Mouse (Mus musculus) heart, embryonic 15.5 days (tissue): ENCODE results near the gene Gm9508. TPM values are rescaled to one million over a fixed set of nuclear protein-coding genes. Genes with fewer than 3 reads are reported as not detected.
A peak's percentile ranks its signal among the peaks of the same experiment; 100 is the strongest.

ENCODE experiments used
- ATAC-seq: fragments of 200-750 bp; cut with Nextera tagmentation; replicated peaks from 2 replicates; pipeline ENCODE4 v1.8.0; 2017; ENCODE audit warnings: low read depth, moderate TSS enrichment; ENCODE audit not compliant: insufficient number of reproducible peaks, insufficient read depth, low FRiP score
- H3K27ac ChIP-seq: fragments of 300-500 bp; sonication (generic); 2 replicates; pipeline ENCODE4 v1.5.1; 2015; ENCODE audit warnings: mild to moderate bottlenecking, inconsistent platforms
- H3K27me3 ChIP-seq: fragments of 300-500 bp; sonication (generic); 2 replicates; pipeline ENCODE4 v1.6.1; 2015; ENCODE audit warnings: inconsistent platforms
- H3K36me3 ChIP-seq: fragments of 300-500 bp; sonication (generic); 2 replicates; pipeline ENCODE4 v1.6.1; 2015; ENCODE audit warnings: mild to moderate bottlenecking, inconsistent platforms
- H3K4me1 ChIP-seq: fragments of 300-500 bp; sonication (generic); replicated peaks from 2 replicates; pipeline ENCODE4 v1.6.1; 2015; ENCODE audit warnings: inconsistent platforms
- H3K4me2 ChIP-seq: fragments of 300-500 bp; sonication (generic); 2 replicates; pipeline ENCODE4 v1.6.1; 2015; ENCODE audit warnings: inconsistent platforms, mild to moderate bottlenecking, moderate library complexity
- H3K4me3 ChIP-seq: fragments of 300-500 bp; sonication (generic); 2 replicates; pipeline ENCODE4 v1.5.1; 2015; ENCODE audit warnings: mild to moderate bottlenecking, inconsistent platforms
- H3K9ac ChIP-seq: fragments of 300-500 bp; sonication (generic); 2 replicates; pipeline ENCODE4 v1.6.1; 2015; ENCODE audit warnings: mild to moderate bottlenecking, inconsistent platforms
- H3K9me3 ChIP-seq: fragments of 300-500 bp; sonication (generic); replicated peaks from 2 replicates; pipeline ENCODE4 v1.6.1; 2016; ENCODE audit warnings: inconsistent platforms
- WGBS: fragments of 180-500 bp; shearing (Covaris S2); methylation state at CpG from one replicate; pipeline ENCODE4 v1.1.7; 2015; ENCODE audit warnings: mixed read lengths; 5-methylcytosine and 5-hydroxymethylcytosine counted together
- polyA plus RNA-seq: library from polyadenylated mRNA; unstranded; fragments of >200 nt; fragmentation: Nextera tagmentation; extraction: Ambion mirVana; gene quantifications from 2 replicates; pipeline ENCODE4 v1.2.1, GENCODE M21; 2015

The Gm9508 gene
- polyA plus RNA-seq, 1 experiment from 2014 or later: not detected

- no peak for ATAC-seq
- 62% methylated on average over 4 of the region's 4 CpGs for WGBS
- H3K9ac ChIP-seq: no peak overlapping the region
Observed at GRCm38 (mm10) chr10:77667402-77667801, 29.6 kb downstream of the Gm9508 start.

GRCm38 (mm10) chr10:77666342-77666741, 30.7 kb downstream of the Gm9508 start:
- no peak overlapping the region for H3K4me3 ChIP-seq
- no peaks in the 10 kb centered on the region for H3K4me1 ChIP-seq
- 76% methylated on average over 8 of the region's 8 CpGs for WGBS

More at GRCm38 (mm10) chr10:77667402-77667801, 29.6 kb downstream of the Gm9508 start:
- Histone ChIP-seq H3K4me3 (no peak overlapping the region), H3K4me1 (no peaks in the 10 kb centered on the region), H3K27me3 (peaks cover 25% of the 10 kb centered on the region), H3K27ac (no peak overlapping the region), H3K9me3 (no peaks in the 10 kb centered on the region), H3K36me3 (no peaks in the 10 kb centered on the region), H3K4me2 (no peak overlapping the region)

GRCm38 (mm10) chr10:77663949-77664665, 32.9 kb downstream of the Gm9508 start:
- peaks cover 25% of the 10 kb centered on the region for H3K27me3 ChIP-seq
- H3K4me1 ChIP-seq: no peaks in the 10 kb centered on the region
- H3K36me3 ChIP-seq: no peaks in the 10 kb centered on the region
- H3K9me3 ChIP-seq: no peaks in the 10 kb centered on the region
- no peak overlapping the region for H3K9ac ChIP-seq
- H3K27ac ChIP-seq: no peak overlapping the region
- H3K4me3 ChIP-seq: no peak overlapping the region
- peak overlapping the region; percentile 37; the same call in 1 of the 2 replicates for H3K4me2 ChIP-seq
- no peak for ATAC-seq
- 31% methylated on average over 43 of the region's 43 CpGs for WGBS

More at GRCm38 (mm10) chr10:77666342-77666741, 30.7 kb downstream of the Gm9508 start:
- Histone ChIP-seq H3K9me3 (no peaks in the 10 kb centered on the region), H3K27me3 (peaks cover 25% of the 10 kb centered on the region), H3K9ac (no peak overlapping the region), H3K36me3 (no peaks in the 10 kb centered on the region), H3K4me2 (no peak overlapping the region), H3K27ac (no peak overlapping the region)
- no peak for ATAC-seq

GRCm38 (mm10) chr10:77658286-77658994, 38.6 kb downstream of the Gm9508 start:
- no peak overlapping the region for H3K4me3 ChIP-seq
- WGBS: 60% methylated on average over 15 of the region's 15 CpGs
- H3K4me1 ChIP-seq: no peaks in the 10 kb centered on the region
- no peaks in the 10 kb centered on the region for H3K36me3 ChIP-seq
- H3K27me3 ChIP-seq: peaks cover 2% of the 10 kb centered on the region
- no peak for ATAC-seq
- H3K27ac ChIP-seq: no peak overlapping the region
- H3K4me2 ChIP-seq: no peak overlapping the region
- H3K9ac ChIP-seq: no peak overlapping the region
- H3K9me3 ChIP-seq: no peaks in the 10 kb centered on the region

DNA sequence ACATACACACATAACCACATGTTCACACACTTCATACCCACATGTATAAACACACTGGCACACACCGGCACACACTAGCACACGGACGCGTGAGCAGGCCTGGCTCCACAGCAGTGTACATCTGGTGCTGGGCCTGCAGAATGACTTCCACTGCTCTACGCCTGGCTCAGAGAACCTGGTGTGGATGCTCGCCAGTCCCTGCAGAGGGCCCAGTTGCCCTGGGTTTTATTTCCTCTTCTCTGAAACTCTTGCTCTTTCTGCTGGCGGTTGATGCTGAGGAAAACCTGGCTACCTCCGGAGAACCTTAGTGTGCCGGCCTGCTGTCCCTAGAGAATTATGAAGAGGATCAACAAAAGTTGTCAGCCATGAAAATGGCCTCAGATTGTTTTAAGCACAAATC, 45.0 kb downstream of the Gm9508 start:
- WGBS: 87% methylated on average over 9 of the region's 9 CpGs
- Histone ChIP-seq H3K27me3 (no peaks in the 10 kb centered on the region), H3K9me3 (no peaks in the 10 kb centered on the region), H3K27ac (no peak overlapping the region), H3K9ac (no peak overlapping the region), H3K4me2 (no peak overlapping the region), H3K4me1 (no peaks in the 10 kb centered on the region; the same call in 1 of the 2 replicates), H3K36me3 (no peaks in the 10 kb centered on the region), H3K4me3 (no peak overlapping the region)
- no peak for ATAC-seq

DNA sequence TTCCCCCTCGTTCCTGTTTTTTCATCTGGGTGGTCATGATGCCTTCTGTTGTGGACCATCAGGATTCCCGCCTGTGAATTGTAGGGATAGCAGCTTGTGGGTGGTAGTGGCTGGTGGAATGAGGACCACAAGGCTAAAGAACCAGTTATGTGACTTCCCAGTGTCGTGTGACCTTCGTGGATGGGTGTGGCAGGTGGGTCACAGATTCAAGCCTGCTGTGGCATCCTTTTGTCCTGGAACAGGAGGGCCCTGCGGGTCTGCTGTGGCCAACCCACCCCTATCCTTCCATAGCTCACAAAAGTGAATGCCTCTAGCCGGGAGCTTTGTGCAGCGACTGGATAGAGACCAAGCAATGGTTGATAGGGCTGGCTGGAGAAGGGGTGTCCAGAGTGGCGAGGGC, 49.1 kb downstream of the Gm9508 start:
- Histone ChIP-seq H3K36me3 (peaks cover 34% of the 10 kb centered on the region), H3K27ac (no peak overlapping the region), H3K9me3 (no peaks in the 10 kb centered on the region), H3K4me2 (no peak overlapping the region), H3K27me3 (no peaks in the 10 kb centered on the region), H3K9ac (no peak overlapping the region), H3K4me1 (peaks cover 3% of the 10 kb centered on the region), H3K4me3 (no peak overlapping the region)
- no peak for ATAC-seq
- WGBS: 91% methylated on average over 8 of the region's 8 CpGs

DNA sequence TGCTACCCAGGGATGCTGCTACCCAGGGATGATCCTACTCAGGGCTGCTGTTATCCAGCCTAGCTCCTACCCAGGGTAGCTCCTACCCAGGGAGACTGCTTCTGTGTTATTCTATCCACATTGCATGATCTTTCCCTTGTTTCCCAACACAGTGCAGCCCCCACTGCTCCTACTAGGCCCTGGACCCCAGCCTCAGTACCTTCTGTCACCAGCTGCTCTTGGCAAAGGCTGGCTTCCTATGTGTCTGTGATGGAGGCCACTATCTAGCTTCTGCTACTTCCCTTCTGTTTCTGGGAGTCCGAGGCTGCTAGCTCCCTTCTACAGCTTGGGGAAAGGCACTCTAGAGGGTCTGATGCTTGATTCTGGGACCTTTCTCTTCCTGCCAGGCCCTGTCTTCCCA, 49.6 kb downstream of the Gm9508 start:
- Histone ChIP-seq H3K9ac (no peak overlapping the region), H3K4me1 (peaks cover 3% of the 10 kb centered on the region), H3K36me3 (peaks cover 36% of the 10 kb centered on the region), H3K27me3 (no peaks in the 10 kb centered on the region), H3K4me3 (no peak overlapping the region), H3K4me2 (no peak overlapping the region), H3K27ac (no peak overlapping the region), H3K9me3 (no peaks in the 10 kb centered on the region)
- no peak for ATAC-seq
- WGBS: 50% methylated on average over 1 of the region's 1 CpGs

Other genes with a start within 250 kb of the Gm9508 start
- gene Fam207a, start 181.4 kb downstream of the Gm9508 start, polyA plus RNA-seq: 21.3 and 28.1 TPM in 2 replicates
- 2.1 and 6.2 TPM in 2 replicates for gene Itgb2, start 167.0 kb downstream of the Gm9508 start, polyA plus RNA-seq
- gene Pttg1ip, start 115.5 kb downstream of the Gm9508 start, polyA plus RNA-seq: 105 and 125 TPM in 2 replicates
- gene Sumo3, start 91.1 kb downstream of the Gm9508 start, polyA plus RNA-seq: 138 and 169 TPM in 2 replicates
- 0.60 and 3.9 TPM in 2 replicates for gene Gm49325, start 91.0 kb downstream of the Gm9508 start, polyA plus RNA-seq
- 66.3 and 85.1 TPM in 2 replicates for gene Ube2g2, start 75.0 kb downstream of the Gm9508 start, polyA plus RNA-seq
- 0.42 TPM in 1 of 2 replicates, not detected in the other for gene Tspear, start 10.7 kb downstream of the Gm9508 start, polyA plus RNA-seq
- gene Gm19402, start 6.5 kb downstream of the Gm9508 start, polyA plus RNA-seq: not detected in 2 replicates
- not detected in 2 replicates for gene Gm10272, start 9.4 kb upstream of the Gm9508 start, polyA plus RNA-seq
- gene Gm10024, start 14.2 kb upstream of the Gm9508 start, polyA plus RNA-seq: not detected in 2 replicates
- gene Gm10142, start 18.6 kb upstream of the Gm9508 start, polyA plus RNA-seq: not detected in 2 replicates
- gene Krtap12-1, start 23.4 kb upstream of the Gm9508 start, polyA plus RNA-seq: not detected in 2 replicates
- not detected in 2 replicates for gene Gm10100, start 29.3 kb upstream of the Gm9508 start, polyA plus RNA-seq
- not detected in 2 replicates for gene Gm18596, start 45.4 kb upstream of the Gm9508 start, polyA plus RNA-seq
- not detected in 2 replicates for gene Gm9736, start 54.1 kb upstream of the Gm9508 start, polyA plus RNA-seq
- gene Gm3233, start 62.4 kb upstream of the Gm9508 start, polyA plus RNA-seq: not detected in 2 replicates
- gene Gm3238, start 74.1 kb upstream of the Gm9508 start, polyA plus RNA-seq: not detected in 2 replicates
- gene Gm7138, start 79.7 kb upstream of the Gm9508 start, polyA plus RNA-seq: not detected in 2 replicates
- gene Gm3250, start 85.3 kb upstream of the Gm9508 start, polyA plus RNA-seq: not detected in 2 replicates
- gene Gm7137, start 91.0 kb upstream of the Gm9508 start, polyA plus RNA-seq: not detected in 2 replicates
- gene Gm9639, start 97.8 kb upstream of the Gm9508 start, polyA plus RNA-seq: not detected in 2 replicates
- not detected in 2 replicates for gene Gm19668, start 101.9 kb upstream of the Gm9508 start, polyA plus RNA-seq
- gene Gm9507, start 114.6 kb upstream of the Gm9508 start, polyA plus RNA-seq: not detected in 2 replicates
- not detected in 2 replicates for gene Gm2696, start 117.4 kb upstream of the Gm9508 start, polyA plus RNA-seq
- gene Krtap10-4, start 129.9 kb upstream of the Gm9508 start, polyA plus RNA-seq: not detected in 2 replicates
- gene Krtap10-10, start 138.7 kb upstream of the Gm9508 start, polyA plus RNA-seq: not detected in 2 replicates
- gene Gm36176, start 149.6 kb upstream of the Gm9508 start, polyA plus RNA-seq: not detected in 2 replicates
- not detected in 2 replicates for gene Gm10318, start 155.6 kb upstream of the Gm9508 start, polyA plus RNA-seq
- gene Gm3285, start 164.7 kb upstream of the Gm9508 start, polyA plus RNA-seq: not detected in 2 replicates
- gene Lrrc3, start 205.3 kb upstream of the Gm9508 start, polyA plus RNA-seq: 1.1 and 2.2 TPM in 2 replicates